Mouse (Mus musculus): ENCODE data around the gene Cnn2. TPM values are rescaled to one million over a fixed set of nuclear protein-coding genes. Genes with fewer than 3 reads are reported as not detected.

Gene Cnn2
- polyA plus RNA-seq, 1 experiment from 2014 or later = 218 TPM

- Histone ChIP-seq H3K36me3 (ENCODE audit: control insufficient read depth, insufficient read depth) (peaks cover 37% of the 10 kb centered on the region), H3K4me1 (ENCODE audit: control insufficient read depth, insufficient read depth, low read length) (peaks cover 32% of the 10 kb centered on the region), H3K4me2 (ENCODE audit: low read depth, low read length) (no peak overlapping the region), H3K9me3 (replicated peaks; ENCODE audit: control insufficient read depth, low read length) (peaks cover 3% of the 10 kb centered on the region), H3K4me3 (ENCODE audit: low read length) (no peak overlapping the region), H3K27me3 (ENCODE audit: control insufficient read depth, insufficient read depth, low read length) (no peaks in the 10 kb centered on the region), H3K9ac (ENCODE audit: low read length) (no peak overlapping the region), H3K27ac (ENCODE audit: low read length) (no peak overlapping the region)
- WGBS = 82% methylated on average over 6 of the region's 6 CpGs
- no peak for ATAC-seq (replicated peaks; ENCODE audit: extremely low read depth, insufficient read depth, low FRiP score)
These were observed 3.2 kb downstream of the Cnn2 start for GRCm38 (mm10) chr10:79991548-79991947.

- H3K4me2 ChIP-seq (ENCODE audit: low read depth, low read length) = no peak overlapping the region
- H3K9ac ChIP-seq (ENCODE audit: low read length) = no peak overlapping the region
- WGBS = 70% methylated on average over 16 of the region's 16 CpGs
- H3K9me3 ChIP-seq (replicated peaks; ENCODE audit: control insufficient read depth, low read length) = peaks cover 3% of the 10 kb centered on the region
- no peak overlapping the region for H3K4me3 ChIP-seq (ENCODE audit: low read length)
- H3K27me3 ChIP-seq (ENCODE audit: control insufficient read depth, insufficient read depth, low read length) = no peaks in the 10 kb centered on the region
- peaks cover 37% of the 10 kb centered on the region for H3K36me3 ChIP-seq (ENCODE audit: control insufficient read depth, insufficient read depth)
- H3K27ac ChIP-seq (ENCODE audit: low read length) = peak overlapping the region; percentile 30; the same call in 1 of the 2 replicates
- no peak for ATAC-seq (replicated peaks; ENCODE audit: extremely low read depth, insufficient read depth, low FRiP score)
- H3K4me1 ChIP-seq (ENCODE audit: control insufficient read depth, insufficient read depth, low read length) = peaks cover 21% of the 10 kb centered on the region
These were observed 6.2 kb downstream of the Cnn2 start for GRCm38 (mm10) chr10:79994397-79995115.

- Histone ChIP-seq H3K36me3 (ENCODE audit: control insufficient read depth, insufficient read depth) (peaks cover 37% of the 10 kb centered on the region), H3K27me3 (ENCODE audit: control insufficient read depth, insufficient read depth, low read length) (no peaks in the 10 kb centered on the region), H3K4me3 (ENCODE audit: low read length) (no peak overlapping the region), H3K9me3 (replicated peaks; ENCODE audit: control insufficient read depth, low read length) (peaks cover 3% of the 10 kb centered on the region), H3K27ac (ENCODE audit: low read length) (peak overlapping the region; percentile 55), H3K4me2 (ENCODE audit: low read depth, low read length) (no peak overlapping the region), H3K4me1 (ENCODE audit: control insufficient read depth, insufficient read depth, low read length) (peaks cover 18% of the 10 kb centered on the region), H3K9ac (ENCODE audit: low read length) (no peak overlapping the region)
- ATAC-seq (replicated peaks; ENCODE audit: extremely low read depth, insufficient read depth, low FRiP score) = no peak
- WGBS = 67% methylated on average over 1 of the region's 1 CpGs
These were observed 7.3 kb downstream of the Cnn2 start for GRCm38 (mm10) chr10:79995636-79996035.

GRCm38 (mm10) chr10:79996272-79997033 lies 8.1 kb downstream of the Cnn2 start, which contains the start of gene Abca7:
Abca7 (plus strand) TSS chr10:79996494.
- under 1% methylated on average over 34 of the region's 34 CpGs for WGBS
- peak within 1 kb of the TSS; percentile 71 for H3K27ac ChIP-seq (ENCODE audit: low read length)
- H3K9me3 ChIP-seq (replicated peaks; ENCODE audit: control insufficient read depth, low read length) = peaks cover 3% of the 10 kb centered on the region
- peak within 1 kb of the TSS; percentile 68 for H3K4me3 ChIP-seq (ENCODE audit: low read length)
- peak within 1 kb of the TSS; percentile 89 for H3K4me2 ChIP-seq (ENCODE audit: low read depth, low read length)
- peaks cover 18% of the 10 kb centered on the region for H3K4me1 ChIP-seq (ENCODE audit: control insufficient read depth, insufficient read depth, low read length)
- H3K27me3 ChIP-seq (ENCODE audit: control insufficient read depth, insufficient read depth, low read length) = no peaks in the 10 kb centered on the region
- ATAC-seq (replicated peaks; ENCODE audit: extremely low read depth, insufficient read depth, low FRiP score) = peak; percentile 86
- H3K36me3 ChIP-seq (ENCODE audit: control insufficient read depth, insufficient read depth) = peaks cover 29% of the 10 kb centered on the region
- peak within 1 kb of the TSS; percentile 78 for H3K9ac ChIP-seq (ENCODE audit: low read length)

- Histone ChIP-seq H3K27ac (ENCODE audit: low read length) (peak overlapping the region; percentile 71; the same call in 1 of the 2 replicates), H3K4me1 (ENCODE audit: control insufficient read depth, insufficient read depth, low read length) (peaks cover 18% of the 10 kb centered on the region), H3K36me3 (ENCODE audit: control insufficient read depth, insufficient read depth) (peaks cover 22% of the 10 kb centered on the region), H3K4me2 (ENCODE audit: low read depth, low read length) (peak overlapping the region; percentile 89), H3K9me3 (replicated peaks; ENCODE audit: control insufficient read depth, low read length) (no peaks in the 10 kb centered on the region), H3K9ac (ENCODE audit: low read length) (peak overlapping the region; percentile 78), H3K4me3 (ENCODE audit: low read length) (peak overlapping the region; percentile 68), H3K27me3 (ENCODE audit: control insufficient read depth, insufficient read depth, low read length) (peaks cover 6% of the 10 kb centered on the region; the same call in 1 of the 2 replicates)
- under 1% methylated on average over 35 of the region's 35 CpGs for WGBS
- ATAC-seq (replicated peaks; ENCODE audit: extremely low read depth, insufficient read depth, low FRiP score) = 0 out of 2 replicates have a peak, but pooled peaks have one; percentile 24
These were observed 8.8 kb downstream of the Cnn2 start for GRCm38 (mm10) chr10:79997034-79997760.

- Histone ChIP-seq H3K4me1 (ENCODE audit: control insufficient read depth, insufficient read depth, low read length) (peaks cover 18% of the 10 kb centered on the region), H3K4me3 (ENCODE audit: low read length) (peak overlapping the region; percentile 68), H3K36me3 (ENCODE audit: control insufficient read depth, insufficient read depth) (peaks cover 16% of the 10 kb centered on the region), H3K4me2 (ENCODE audit: low read depth, low read length) (peak overlapping the region; percentile 89), H3K9me3 (replicated peaks; ENCODE audit: control insufficient read depth, low read length) (no peaks in the 10 kb centered on the region), H3K27me3 (ENCODE audit: control insufficient read depth, insufficient read depth, low read length) (peaks cover 6% of the 10 kb centered on the region; the same call in 1 of the 2 replicates), H3K9ac (ENCODE audit: low read length) (peak overlapping the region; percentile 78), H3K27ac (ENCODE audit: low read length) (peak overlapping the region; percentile 71)
- 12% methylated on average over 15 of the region's 15 CpGs for WGBS
- ATAC-seq (replicated peaks; ENCODE audit: extremely low read depth, insufficient read depth, low FRiP score) = 0 out of 2 replicates have a peak, but pooled peaks have one; percentile 20
These were observed 9.4 kb downstream of the Cnn2 start for GRCm38 (mm10) chr10:79997819-79998218.

GRCm38 (mm10) chr10:80001945-80002344 lies 13.6 kb downstream of the Cnn2 start:
- no peaks in the 10 kb centered on the region for H3K36me3 ChIP-seq (ENCODE audit: control insufficient read depth, insufficient read depth)
- no peak overlapping the region for H3K9ac ChIP-seq (ENCODE audit: low read length)
- H3K4me3 ChIP-seq (ENCODE audit: low read length) = no peak overlapping the region
- no peak for ATAC-seq (replicated peaks; ENCODE audit: extremely low read depth, insufficient read depth, low FRiP score)
- no peak overlapping the region for H3K4me2 ChIP-seq (ENCODE audit: low read depth, low read length)
- H3K27ac ChIP-seq (ENCODE audit: low read length) = no peak overlapping the region
- WGBS = 77% methylated on average over 9 of the region's 9 CpGs
- H3K9me3 ChIP-seq (replicated peaks; ENCODE audit: control insufficient read depth, low read length) = no peaks in the 10 kb centered on the region
- H3K4me1 ChIP-seq (ENCODE audit: control insufficient read depth, insufficient read depth, low read length) = peaks cover 17% of the 10 kb centered on the region
- H3K27me3 ChIP-seq (ENCODE audit: control insufficient read depth, insufficient read depth, low read length) = peaks cover 6% of the 10 kb centered on the region; the same call in 1 of the 2 replicates

- no peaks in the 10 kb centered on the region for H3K36me3 ChIP-seq (ENCODE audit: control insufficient read depth, insufficient read depth)
- H3K4me3 ChIP-seq (ENCODE audit: low read length) = no peak overlapping the region
- 31% methylated on average over 21 of the region's 21 CpGs for WGBS
- H3K4me2 ChIP-seq (ENCODE audit: low read depth, low read length) = no peak overlapping the region
- no peak overlapping the region for H3K9ac ChIP-seq (ENCODE audit: low read length)
- H3K27ac ChIP-seq (ENCODE audit: low read length) = no peak overlapping the region
- H3K4me1 ChIP-seq (ENCODE audit: control insufficient read depth, insufficient read depth, low read length) = peaks cover 9% of the 10 kb centered on the region
- peaks cover 6% of the 10 kb centered on the region; the same call in 1 of the 2 replicates for H3K27me3 ChIP-seq (ENCODE audit: control insufficient read depth, insufficient read depth, low read length)
- no peaks in the 10 kb centered on the region for H3K9me3 ChIP-seq (replicated peaks; ENCODE audit: control insufficient read depth, low read length)
- no peak for ATAC-seq (replicated peaks; ENCODE audit: extremely low read depth, insufficient read depth, low FRiP score)
These were observed 14.4 kb downstream of the Cnn2 start for GRCm38 (mm10) chr10:80002829-80003228.
